Mouse (Mus musculus): ENCODE measurements around the gene Erc2. TPM values are rescaled to one million over a fixed set of nuclear protein-coding genes. Genes with fewer than 3 reads are reported as not detected.
"Not testable (repeated sequence)": the region's sequence is repeated elsewhere in the genome, so short reads cannot be mapped to it uniquely, and the experiment has no call there.

The Erc2 gene
- not detected in 2 replicates for polyA plus RNA-seq (2012; ENCODE audit: insufficient read depth, insufficient read length, missing spikeins)

GRCm38 (mm10) chr14:27622176-27622922 lies at the start of gene Erc2:
Erc2 (plus strand) TSS chr14:27622428.
- no peaks in the 10 kb centered on the region for H3K4me1 ChIP-seq (ENCODE audit: control insufficient read depth, insufficient read depth, insufficient read length, low read length)
- no peak within 1 kb of the TSS for H3K27ac ChIP-seq (replicated peaks; ENCODE audit: low read depth, low read length)
- H3K4me3 ChIP-seq (ENCODE audit: insufficient read depth, low read depth, low read length): peak within 1 kb of the TSS; percentile 36

GRCm38 (mm10) chr14:27578443-27578842 lies 43.8 kb upstream of the Erc2 start:
- Histone ChIP-seq H3K4me3 (ENCODE audit: insufficient read depth, low read depth, low read length) (no peak overlapping the region), H3K4me1 (ENCODE audit: control insufficient read depth, insufficient read depth, insufficient read length, low read length) (no peaks in the 10 kb centered on the region), H3K27ac (replicated peaks; ENCODE audit: low read depth, low read length) (no peak overlapping the region)

- H3K4me1 ChIP-seq (ENCODE audit: control insufficient read depth, insufficient read depth, insufficient read length, low read length); H3K4me3 ChIP-seq (ENCODE audit: insufficient read depth, low read depth, low read length); H3K27ac ChIP-seq (replicated peaks; ENCODE audit: low read depth, low read length): not testable (repeated sequence)
Observed at GRCm38 (mm10) chr14:27589616-27590015, 32.6 kb upstream of the Erc2 start.

- no peak overlapping the region for H3K4me3 ChIP-seq (ENCODE audit: insufficient read depth, low read depth, low read length)
- H3K4me1 ChIP-seq (ENCODE audit: control insufficient read depth, insufficient read depth, insufficient read length, low read length): no peaks in the 10 kb centered on the region
- H3K27ac ChIP-seq (replicated peaks; ENCODE audit: low read depth, low read length): no peak overlapping the region
Observed at GRCm38 (mm10) chr14:27592163-27592562, 30.1 kb upstream of the Erc2 start.

GRCm38 (mm10) chr14:27596265-27596664 lies 26.0 kb upstream of the Erc2 start:
- Histone ChIP-seq H3K4me3 (ENCODE audit: insufficient read depth, low read depth, low read length) (no peak overlapping the region), H3K4me1 (ENCODE audit: control insufficient read depth, insufficient read depth, insufficient read length, low read length) (no peaks in the 10 kb centered on the region), H3K27ac (replicated peaks; ENCODE audit: low read depth, low read length) (no peak overlapping the region)

GRCm38 (mm10) chr14:27602136-27602535 lies 20.1 kb upstream of the Erc2 start:
- Histone ChIP-seq H3K27ac (replicated peaks; ENCODE audit: low read depth, low read length) (no peak overlapping the region), H3K4me1 (ENCODE audit: control insufficient read depth, insufficient read depth, insufficient read length, low read length) (no peaks in the 10 kb centered on the region), H3K4me3 (ENCODE audit: insufficient read depth, low read depth, low read length) (no peak overlapping the region)

- no peak overlapping the region for H3K27ac ChIP-seq (replicated peaks; ENCODE audit: low read depth, low read length)
- no peak overlapping the region for H3K4me3 ChIP-seq (ENCODE audit: insufficient read depth, low read depth, low read length)
- H3K4me1 ChIP-seq (ENCODE audit: control insufficient read depth, insufficient read depth, insufficient read length, low read length): no peaks in the 10 kb centered on the region
Observed at GRCm38 (mm10) chr14:27607419-27607818, 14.8 kb upstream of the Erc2 start.

- Histone ChIP-seq H3K4me1 (ENCODE audit: control insufficient read depth, insufficient read depth, insufficient read length, low read length) (no peaks in the 10 kb centered on the region), H3K27ac (replicated peaks; ENCODE audit: low read depth, low read length) (no peak overlapping the region)
Observed at GRCm38 (mm10) chr14:27613766-27614165, 8.5 kb upstream of the Erc2 start.

GRCm38 (mm10) chr14:27617286-27617685 lies 4.9 kb upstream of the Erc2 start:
- H3K27ac ChIP-seq (replicated peaks; ENCODE audit: low read depth, low read length): no peak overlapping the region
- no peak overlapping the region for H3K4me3 ChIP-seq (ENCODE audit: insufficient read depth, low read depth, low read length)
- no peaks in the 10 kb centered on the region for H3K4me1 ChIP-seq (ENCODE audit: control insufficient read depth, insufficient read depth, insufficient read length, low read length)

More at GRCm38 (mm10) chr14:27613766-27614165, 8.5 kb upstream of the Erc2 start:
- no peak overlapping the region for H3K4me3 ChIP-seq (ENCODE audit: insufficient read depth, low read depth, low read length)

GRCm38 (mm10) chr14:27621576-27621975 lies 652 bp upstream of the Erc2 start:
- H3K27ac ChIP-seq (replicated peaks; ENCODE audit: low read depth, low read length): no peak overlapping the region
- no peaks in the 10 kb centered on the region for H3K4me1 ChIP-seq (ENCODE audit: control insufficient read depth, insufficient read depth, insufficient read length, low read length)
- H3K4me3 ChIP-seq (ENCODE audit: insufficient read depth, low read depth, low read length): no peak overlapping the region

GRCm38 (mm10) chr14:27622923-27623219 lies 643 bp downstream of the Erc2 start:
- Histone ChIP-seq H3K27ac (replicated peaks; ENCODE audit: low read depth, low read length) (no peak overlapping the region), H3K4me3 (ENCODE audit: insufficient read depth, low read depth, low read length) (no peak overlapping the region), H3K4me1 (ENCODE audit: control insufficient read depth, insufficient read depth, insufficient read length, low read length) (no peaks in the 10 kb centered on the region)

GRCm38 (mm10) chr14:27623368-27623767 lies 1.1 kb downstream of the Erc2 start:
- H3K27ac ChIP-seq (replicated peaks; ENCODE audit: low read depth, low read length): no peak overlapping the region
- H3K4me3 ChIP-seq (ENCODE audit: insufficient read depth, low read depth, low read length): no peak overlapping the region
- H3K4me1 ChIP-seq (ENCODE audit: control insufficient read depth, insufficient read depth, insufficient read length, low read length): no peaks in the 10 kb centered on the region

- Histone ChIP-seq H3K27ac (replicated peaks; ENCODE audit: low read depth, low read length) (no peak overlapping the region), H3K4me1 (ENCODE audit: control insufficient read depth, insufficient read depth, insufficient read length, low read length) (no peaks in the 10 kb centered on the region), H3K4me3 (ENCODE audit: insufficient read depth, low read depth, low read length) (no peak overlapping the region)
Observed at GRCm38 (mm10) chr14:27628701-27629100, 6.5 kb downstream of the Erc2 start.

GRCm38 (mm10) chr14:27629369-27630012 lies 7.3 kb downstream of the Erc2 start:
- H3K4me3 ChIP-seq (ENCODE audit: insufficient read depth, low read depth, low read length): no peak overlapping the region
- no peak overlapping the region for H3K27ac ChIP-seq (replicated peaks; ENCODE audit: low read depth, low read length)
- H3K4me1 ChIP-seq (ENCODE audit: control insufficient read depth, insufficient read depth, insufficient read length, low read length): no peaks in the 10 kb centered on the region

- Histone ChIP-seq H3K27ac (replicated peaks; ENCODE audit: low read depth, low read length) (no peak overlapping the region), H3K4me1 (ENCODE audit: control insufficient read depth, insufficient read depth, insufficient read length, low read length) (no peaks in the 10 kb centered on the region), H3K4me3 (ENCODE audit: insufficient read depth, low read depth, low read length) (no peak overlapping the region)
Observed at GRCm38 (mm10) chr14:27630973-27631640, 8.9 kb downstream of the Erc2 start.
